Mouse (Mus musculus): ENCODE data around the gene Ccdc160. TPM values are rescaled to one million over a fixed set of nuclear protein-coding genes. Genes with fewer than 3 reads are reported as not detected.

Gene Ccdc160
- polyA plus RNA-seq, 1 experiment from 2014 or later, result 2.5 TPM

DNA sequence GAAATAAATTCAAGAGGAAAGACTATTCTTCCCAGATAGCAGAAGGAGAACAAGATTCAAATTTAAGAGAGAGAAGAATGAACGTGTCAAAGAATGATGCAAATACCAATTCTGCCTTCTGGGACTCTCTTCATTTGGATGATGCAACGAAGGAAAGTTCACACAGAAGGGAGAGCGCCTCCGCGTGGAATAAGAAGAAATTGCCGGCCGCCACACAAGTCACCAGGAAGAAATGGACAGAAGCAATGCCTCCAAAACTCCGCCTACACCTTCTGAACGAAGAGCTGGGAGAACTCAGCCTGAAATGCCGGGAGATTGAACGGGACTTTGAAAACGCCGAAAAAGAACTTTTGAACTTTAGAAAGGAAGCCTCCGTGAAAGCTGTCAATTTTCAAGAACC lies 7.3 kb downstream of the Ccdc160 start:
- Histone ChIP-seq H3K4me1 (replicated peaks; ENCODE audit: control insufficient read depth, insufficient read depth, low read length) (no peaks in the 10 kb centered on the region), H3K27ac (ENCODE audit: low read length) (no peak overlapping the region), H3K4me3 (ENCODE audit: low read length) (no peak overlapping the region), H3K4me2 (ENCODE audit: low read depth, low read length) (no peak overlapping the region), H3K36me3 (ENCODE audit: control insufficient read depth, insufficient read depth, low read length) (no peaks in the 10 kb centered on the region), H3K27me3 (ENCODE audit: control insufficient read depth, insufficient read depth, low read depth, low read length) (no peaks in the 10 kb centered on the region), H3K9me3 (ENCODE audit: control insufficient read depth, low read length) (no peaks in the 10 kb centered on the region), H3K9ac (ENCODE audit: low read length) (no peak overlapping the region)
- 69% methylated on average over 14 of the region's 14 CpGs for WGBS
- no peak for ATAC-seq (ENCODE audit: low read depth)

DNA sequence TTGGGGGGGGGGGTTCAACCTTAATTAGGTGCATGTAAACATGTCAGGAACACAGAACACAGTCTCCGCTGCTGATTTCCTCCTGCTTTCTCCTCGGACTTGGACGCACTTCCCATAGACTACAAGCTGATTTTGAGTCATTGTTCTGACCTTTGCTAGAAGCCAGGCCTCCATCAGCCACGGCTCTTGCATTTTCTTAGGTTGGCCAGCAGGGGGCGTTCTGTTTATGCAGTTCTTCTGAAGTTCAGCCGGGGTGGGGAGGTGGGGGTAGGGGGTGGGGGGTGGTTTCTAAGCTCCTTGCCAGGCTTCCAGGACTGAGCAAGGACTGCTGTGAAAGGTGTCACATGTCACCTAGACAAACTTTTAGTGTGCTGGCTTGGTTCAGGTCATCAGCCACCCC lies 8.6 kb downstream of the Ccdc160 start:
- 35% methylated on average over 6 of the region's 6 CpGs for WGBS
- Histone ChIP-seq H3K9ac (ENCODE audit: low read length) (no peak overlapping the region), H3K27me3 (ENCODE audit: control insufficient read depth, insufficient read depth, low read depth, low read length) (no peaks in the 10 kb centered on the region), H3K4me3 (ENCODE audit: low read length) (no peak overlapping the region), H3K9me3 (ENCODE audit: control insufficient read depth, low read length) (no peaks in the 10 kb centered on the region), H3K36me3 (ENCODE audit: control insufficient read depth, insufficient read depth, low read length) (no peaks in the 10 kb centered on the region), H3K4me1 (replicated peaks; ENCODE audit: control insufficient read depth, insufficient read depth, low read length) (no peaks in the 10 kb centered on the region), H3K27ac (ENCODE audit: low read length) (no peak overlapping the region), H3K4me2 (ENCODE audit: low read depth, low read length) (no peak overlapping the region)
- ATAC-seq (ENCODE audit: low read depth), result no peak

DNA sequence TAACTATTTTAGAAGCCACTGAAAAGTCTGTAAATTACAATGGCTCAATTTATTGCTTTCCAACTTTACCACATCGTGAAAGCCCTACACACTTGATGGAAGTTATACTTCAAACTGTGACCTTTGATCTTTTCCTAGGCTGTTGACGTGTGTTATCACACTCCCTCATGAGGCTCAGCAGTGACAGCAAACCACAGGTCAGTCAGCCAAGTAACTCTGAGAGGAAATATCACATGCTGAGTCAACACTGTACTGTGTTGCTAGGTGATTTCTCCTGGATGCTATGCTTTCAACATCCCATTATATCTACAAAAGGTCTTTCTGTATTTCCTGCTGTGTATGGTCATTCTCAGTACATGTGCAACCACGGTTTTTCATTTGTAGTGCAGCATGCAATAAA lies 28.3 kb downstream of the Ccdc160 start:
- Histone ChIP-seq H3K36me3 (ENCODE audit: control insufficient read depth, insufficient read depth, low read length) (no peaks in the 10 kb centered on the region), H3K4me3 (ENCODE audit: low read length) (no peak overlapping the region), H3K27ac (ENCODE audit: low read length) (no peak overlapping the region), H3K9ac (ENCODE audit: low read length) (no peak overlapping the region), H3K4me1 (replicated peaks; ENCODE audit: control insufficient read depth, insufficient read depth, low read length) (no peaks in the 10 kb centered on the region), H3K27me3 (ENCODE audit: control insufficient read depth, insufficient read depth, low read depth, low read length) (no peaks in the 10 kb centered on the region), H3K4me2 (ENCODE audit: low read depth, low read length) (no peak overlapping the region), H3K9me3 (ENCODE audit: control insufficient read depth, low read length) (no peaks in the 10 kb centered on the region)
- 32% methylated on average over 3 of the region's 3 CpGs for WGBS
- ATAC-seq (ENCODE audit: low read depth), result no peak

MicroRNA genes within 50 kb of the gene (microRNA counts, 519-probe panel; counts per million panel counts)
- microRNA mmu-miR-106a+mmu-miR-17 (5,200 counts per million, percentile 97 among the panel's probes with 10 or more counts), microRNA mmu-miR-18b (1,959 counts per million, percentile 33 among the panel's probes with 10 or more counts), microRNA mmu-miR-363 (2,313 counts per million, percentile 40 among the panel's probes with 10 or more counts)

Small RNAs within 50 kb of the gene (microRNA-seq; reads per million reads assigned to microRNA genes)
- gene Mir106a (614 reads per million, percentile 71 among the genes with 10 or more reads in this experiment), gene Mir18b (32.4 reads per million, percentile 37 among the genes with 10 or more reads in this experiment), gene Mir19b-2 (10.5 reads per million, percentile 25 among the genes with 10 or more reads in this experiment), gene Mir20b (381 reads per million, percentile 66 among the genes with 10 or more reads in this experiment), gene Mir363 (406 reads per million, percentile 66 among the genes with 10 or more reads in this experiment), gene Mir92-2 (207 reads per million, percentile 58 among the genes with 10 or more reads in this experiment)

Other genes with a start within 250 kb of the Ccdc160 start
- gene Gpc3, start 177.2 kb upstream of the Ccdc160 start, polyA plus RNA-seq (2015; fragmentation: Nextera tagmentation; extraction: Ambion mirVana), result 452 and 477 TPM in 2 replicates
- 33.6 and 37.4 TPM in 2 replicates for gene Phf6, start 121.1 kb downstream of the Ccdc160 start, polyA plus RNA-seq (2015; fragmentation: Nextera tagmentation; extraction: Ambion mirVana)
- gene Hprt, start 196.9 kb downstream of the Ccdc160 start, polyA plus RNA-seq (2015; fragmentation: Nextera tagmentation; extraction: Ambion mirVana), result 166 and 171 TPM in 2 replicates